Mouse (Mus musculus) CH12.LX (cell line): ENCODE data around the gene Pgk1. TPM values are rescaled to one million over a fixed set of nuclear protein-coding genes. Genes with fewer than 3 reads are reported as not detected.

Experiments
- DNase-seq: peaks from one replicate; pipeline ENCODE4 v3.0.0-alpha.2; 2013; ENCODE audit errors: extremely low read depth
- H3K27ac ChIP-seq: 2 replicates; pipeline ENCODE4 v1.5.1; 2012; ENCODE audit warnings: low read depth, mild to moderate bottlenecking, control low read depth, moderate library complexity; ENCODE audit not compliant: insufficient read depth
- H3K27me3 ChIP-seq: replicated peaks from 2 replicates; pipeline ENCODE3; 2012; ENCODE audit warnings: inconsistent platforms
- H3K36me3 ChIP-seq, 2 experiments: replicated peaks in 1 of 2; 2 replicates each; pipeline versions ENCODE3 to v1.6.1; 2012; ENCODE audit warnings: inconsistent platforms in 1 of 2, low read length in 1 of 2, mild to moderate bottlenecking in 1 of 2, mixed read lengths in 1 of 2, moderate library complexity in 1 of 2; ENCODE audit not compliant: control insufficient read depth in 1 of 2, insufficient read depth in 1 of 2
- H3K4me1 ChIP-seq, 2 experiments: 2 replicates each; pipeline ENCODE4 v1.6.1; 2012; ENCODE audit warnings: inconsistent platforms in 1 of 2, moderate library complexity in 1 of 2; ENCODE audit not compliant: insufficient read depth in 2 of 2, control insufficient read depth in 1 of 2
- H3K4me2 ChIP-seq: 2 replicates; pipeline ENCODE4 v1.6.1; 2012; ENCODE audit warnings: low read depth, mild to moderate bottlenecking, control low read depth; ENCODE audit not compliant: poor library complexity, insufficient read depth, severe bottlenecking
- H3K4me3 ChIP-seq, 3 experiments: fragments of 150-350 bp in 1 of 3; sonication (generic) in 1 of 3; replicated peaks in 1 of 3; 2 replicates each; pipeline versions ENCODE3 to v1.5.1; 2011 to 2012; ENCODE audit warnings: low read depth in 2 of 3, low read length in 2 of 3, mild to moderate bottlenecking in 2 of 3, moderate library complexity in 2 of 3, control low read depth in 1 of 3, improper control_type of control experiment in 1 of 3, inconsistent platforms in 1 of 3, mixed read lengths in 1 of 3; ENCODE audit not compliant: poor library complexity in 1 of 3
- H3K79me2 ChIP-seq: replicated peaks from 2 replicates; pipeline ENCODE4 v1.6.1; 2012; ENCODE audit warnings: mild to moderate bottlenecking, moderate library complexity; ENCODE audit not compliant: control insufficient read depth, poor library complexity, insufficient read depth, severe bottlenecking; ENCODE audit errors: extremely low read depth
- H3K9ac ChIP-seq: 2 replicates; pipeline ENCODE4 v1.6.1; 2012; ENCODE audit warnings: low read depth, mild to moderate bottlenecking, control low read depth, moderate library complexity; ENCODE audit not compliant: insufficient read depth
- H3K9me3 ChIP-seq: replicated peaks from 2 replicates; pipeline ENCODE3; 2012; ENCODE audit warnings: low read length, inconsistent platforms, mixed read lengths
- BHLHE40 ChIP-seq: IDR thresholded peaks from 2 replicates; pipeline ENCODE4 v1.6.1; 2011; ENCODE audit warnings: mild to moderate bottlenecking, low read depth, low read length, improper control_type of control experiment
- CHD1 ChIP-seq: IDR thresholded peaks from 2 replicates; pipeline ENCODE4 v1.6.1; 2012; ENCODE audit warnings: low read depth, low read length, improper control_type of control experiment, inconsistent platforms
- CHD2 ChIP-seq: IDR thresholded peaks from 2 replicates; pipeline ENCODE4 v1.6.1; 2011; ENCODE audit warnings: low read length, improper control_type of control experiment
- CTCF ChIP-seq, 2 experiments: IDR thresholded peaks in 1 of 2; conservative IDR thresholded peaks in 1 of 2; 2 replicates each; pipeline ENCODE4 v1.5.1; 2011 to 2012; ENCODE audit warnings: low read depth in 2 of 2, low read length in 2 of 2, improper control_type of control experiment in 1 of 2, inconsistent platforms in 1 of 2, mild to moderate bottlenecking in 1 of 2, moderate library complexity in 1 of 2
- E2F4 ChIP-seq: IDR thresholded peaks from 2 replicates; pipeline ENCODE4 v1.6.1; 2011; ENCODE audit warnings: low read depth, low read length, improper control_type of control experiment; ENCODE audit not compliant: insufficient replicate concordance
- ELF1 ChIP-seq: IDR thresholded peaks from 2 replicates; pipeline ENCODE4 v1.6.1; 2014; ENCODE audit warnings: low read depth, mild to moderate bottlenecking, inconsistent platforms, low read length, improper control_type of control experiment
- EP300 ChIP-seq: IDR thresholded peaks from 2 replicates; pipeline ENCODE4 v1.6.1; 2011; ENCODE audit warnings: low read length, improper control_type of control experiment
- ETS1 ChIP-seq: conservative IDR thresholded peaks from 2 replicates; pipeline ENCODE4 v1.6.1; 2012; ENCODE audit warnings: low read depth, mild to moderate bottlenecking, inconsistent platforms, low read length, improper control_type of control experiment, moderate library complexity
- GABPA ChIP-seq: IDR thresholded peaks from 2 replicates; pipeline ENCODE4 v1.6.1; 2012; ENCODE audit warnings: low read depth, low read length, improper control_type of control experiment, inconsistent platforms; ENCODE audit not compliant: insufficient replicate concordance
- HCFC1 ChIP-seq: IDR thresholded peaks from 2 replicates; pipeline ENCODE4 v1.6.1; 2012; ENCODE audit warnings: low read depth, mild to moderate bottlenecking, inconsistent platforms, low read length, improper control_type of control experiment
- IRF4 ChIP-seq: IDR thresholded peaks from 2 replicates; pipeline ENCODE4 v1.6.1; 2014; ENCODE audit warnings: low read depth, mild to moderate bottlenecking, inconsistent platforms, low read length, improper control_type of control experiment
- JUN ChIP-seq: IDR thresholded peaks from 2 replicates; pipeline ENCODE4 v1.6.1; 2011; ENCODE audit warnings: low read depth, mild to moderate bottlenecking, low read length, improper control_type of control experiment, moderate library complexity; ENCODE audit not compliant: insufficient read depth
- JUND ChIP-seq: conservative IDR thresholded peaks from 2 replicates; pipeline ENCODE4 v1.6.1; 2011; ENCODE audit warnings: low read depth, low read length, improper control_type of control experiment
- KAT2A ChIP-seq: IDR thresholded peaks from 2 replicates; pipeline ENCODE4 v1.6.1; 2012; ENCODE audit warnings: low read length, improper control_type of control experiment, inconsistent platforms; ENCODE audit not compliant: insufficient replicate concordance
- MAFK ChIP-seq: IDR thresholded peaks from 2 replicates; pipeline ENCODE4 v1.6.1; 2011; ENCODE audit warnings: low read length, improper control_type of control experiment; ENCODE audit not compliant: insufficient replicate concordance
- MAX ChIP-seq: IDR thresholded peaks from 2 replicates; pipeline ENCODE4 v1.6.1; 2011; ENCODE audit warnings: low read length, improper control_type of control experiment
- MAZ ChIP-seq: IDR thresholded peaks from 2 replicates; pipeline ENCODE4 v1.6.1; 2012; ENCODE audit warnings: low read depth, mild to moderate bottlenecking, inconsistent platforms, low read length, improper control_type of control experiment, moderate library complexity
- MEF2A ChIP-seq: IDR thresholded peaks from 2 replicates; pipeline ENCODE4 v1.6.1; 2014; ENCODE audit warnings: low read depth, mild to moderate bottlenecking, inconsistent platforms, low read length, improper control_type of control experiment, borderline replicate concordance
- MXI1 ChIP-seq: IDR thresholded peaks from 2 replicates; pipeline ENCODE4 v1.6.1; 2011; ENCODE audit warnings: mild to moderate bottlenecking, low read depth, low read length, improper control_type of control experiment
- MYC ChIP-seq: IDR thresholded peaks from 2 replicates; pipeline ENCODE4 v1.6.1; 2011; ENCODE audit warnings: low read depth, mild to moderate bottlenecking, improper control_type of control experiment, low read length
- NELFE ChIP-seq: IDR thresholded peaks from 2 replicates; pipeline ENCODE4 v1.6.1; 2011; ENCODE audit warnings: low read depth, low read length, improper control_type of control experiment
- NRF1 ChIP-seq: IDR thresholded peaks from 2 replicates; pipeline ENCODE4 v1.6.1; 2014; ENCODE audit warnings: low read depth, mild to moderate bottlenecking, inconsistent platforms, low read length, improper control_type of control experiment, moderate library complexity
- PAX5 ChIP-seq: IDR thresholded peaks from 2 replicates; pipeline ENCODE4 v1.6.1; 2012; ENCODE audit warnings: low read length, inconsistent platforms, mixed read lengths
- POLR2A ChIP-seq: IDR thresholded peaks from 2 replicates; pipeline ENCODE4 v1.6.1; 2011; ENCODE audit warnings: low read depth, mild to moderate bottlenecking, improper control_type of control experiment, low read length
- POLR2AphosphoS2 ChIP-seq: IDR thresholded peaks from 2 replicates; pipeline ENCODE4 v1.6.1; 2011; ENCODE audit warnings: low read depth, low read length, improper control_type of control experiment
- RAD21 ChIP-seq: IDR thresholded peaks from 2 replicates; pipeline ENCODE4 v1.6.1; 2011; ENCODE audit warnings: low read depth, mild to moderate bottlenecking, low read length, improper control_type of control experiment, moderate library complexity
- RCOR1 ChIP-seq: conservative IDR thresholded peaks from 2 replicates; pipeline ENCODE4 v1.6.1; 2012; ENCODE audit warnings: low read depth, mild to moderate bottlenecking, inconsistent platforms, low read length, improper control_type of control experiment
- SIN3A ChIP-seq: IDR thresholded peaks from 2 replicates; pipeline ENCODE4 v1.6.1; 2012; ENCODE audit warnings: low read length, improper control_type of control experiment, inconsistent platforms
- SMC3 ChIP-seq: IDR thresholded peaks from 2 replicates; pipeline ENCODE4 v1.6.1; 2011; ENCODE audit warnings: low read depth, low read length, improper control_type of control experiment
- TBP ChIP-seq: conservative IDR thresholded peaks from 2 replicates; pipeline ENCODE4 v1.6.1; 2011; ENCODE audit warnings: low read depth, low read length, improper control_type of control experiment
- TCF12 ChIP-seq: IDR thresholded peaks from 2 replicates; pipeline ENCODE4 v1.6.1; 2014; ENCODE audit warnings: low read depth, mild to moderate bottlenecking, inconsistent platforms, low read length, improper control_type of control experiment
- UBTF ChIP-seq: IDR thresholded peaks from 2 replicates; pipeline ENCODE4 v1.6.1; 2012; ENCODE audit warnings: low read depth, mild to moderate bottlenecking, inconsistent platforms, low read length, improper control_type of control experiment, moderate library complexity
- USF1 ChIP-seq: IDR thresholded peaks from 2 replicates; pipeline ENCODE4 v1.6.1; 2014; ENCODE audit warnings: low read depth, mild to moderate bottlenecking, inconsistent platforms, low read length, improper control_type of control experiment
- USF2 ChIP-seq: conservative IDR thresholded peaks from 2 replicates; pipeline ENCODE4 v1.6.1; 2011; ENCODE audit warnings: low read depth, low read length, improper control_type of control experiment
- ZC3H11A ChIP-seq: IDR thresholded peaks from 2 replicates; pipeline ENCODE4 v1.6.1; 2012; ENCODE audit warnings: low read depth, mild to moderate bottlenecking, inconsistent platforms, low read length, improper control_type of control experiment
- ZKSCAN1 ChIP-seq: IDR thresholded peaks from 2 replicates; pipeline ENCODE4 v1.6.1; 2012; ENCODE audit warnings: low read depth, inconsistent platforms, low read length, improper control_type of control experiment, borderline replicate concordance
- ZMIZ1 ChIP-seq: IDR thresholded peaks from 2 replicates; pipeline ENCODE4 v1.6.1; 2012; ENCODE audit warnings: low read depth, mild to moderate bottlenecking, inconsistent platforms, low read length, improper control_type of control experiment
- ZNF384 ChIP-seq: IDR thresholded peaks from 2 replicates; pipeline ENCODE4 v1.6.1; 2012; ENCODE audit warnings: low read depth, low read length, improper control_type of control experiment, inconsistent platforms
- dilution Hi-C: fragments of 300-500 bp; cut with MboI; formaldehyde crosslinking; loops from 2 replicates; pipeline ENCODE4 v1.14.3; 2020; ENCODE audit warnings: low sequenced_read_pairs; ENCODE audit not compliant: extremely low pct_unique_long_range_greater_than_20kb, extremely low pct_ligation_motif_present
- in situ Hi-C: fragments of 300-500 bp; cut with MboI; formaldehyde crosslinking; loops from 3 replicates; pipeline ENCODE4 v1.14.3; 2019; ENCODE audit warnings: low sequenced_read_pairs, low pct_ligation_motif_present, low pct_unique_long_range_greater_than_20kb, mixed read lengths
- polyA plus RNA-seq: library from polyadenylated mRNA; unstranded; fragments of >175 nt; gene quantifications from 2 replicates; pipeline ENCODE4 v1.2.1, GENCODE M21; 2012; ENCODE audit warnings: low read depth; ENCODE audit not compliant: insufficient read length
- total RNA-seq, 2 experiments: library from RNA; depleted of rRNA; stranded (reverse); fragments of 300-350 nt in 1 of 2; fragments of >200 nt in 1 of 2; gene quantifications; 2 replicates each; pipeline ENCODE4 v1.2.3; 2012 to 2014

The Pgk1 gene
- total and polyA plus RNA-seq, 3 experiments: 679 to 1,645 (median 1,096) TPM

- no peaks in the 10 kb centered on the region for H3K79me2 ChIP-seq
- no peaks in the 10 kb centered on the region for H3K27me3 ChIP-seq
- H3K36me3 ChIP-seq: no peaks in the 10 kb centered on the region
- H3K4me2 ChIP-seq: peak overlapping the region; percentile 8
- no peaks in the 10 kb centered on the region for H3K9me3 ChIP-seq
- DNase-seq: peak; percentile 80
- H3K27ac ChIP-seq: no peak overlapping the region
- H3K4me3 ChIP-seq: peak overlapping the region in 2 of 3 experiments; percentile 11 to 21
- dilution Hi-C loops: no loop called here
- TF ChIP-seq RAD21 (peak; percentile 91), TBP (0 out of 2 replicates have a peak, but pooled peaks have one; percentile 16), MAX (peak; percentile 55; the same call in 1 of the 2 replicates), ZMIZ1 (no peak), USF1 (no peak), CTCF (conservative IDR thresholded peaks at IDR 0.05 in 1 of 2, IDR thresholded peaks at IDR 0.05 in 1 of 2; ENCODE audit: low read depth in 2 of 2, low read length in 2 of 2) (peak; percentile 38 to 82; a peak in 3 of 4 replicates), IRF4 (no peak), KAT2A (no peak), PAX5 (no peak), ZC3H11A (no peak), ELF1 (no peak; the same call in 1 of the 2 replicates), GABPA (no peak), JUN (no peak), BHLHE40 (no peak), EP300 (no peak), JUND (no peak), ZKSCAN1 (no peak), CHD1 (no peak), ETS1 (no peak), MXI1 (no peak), MAFK (no peak), ZNF384 (no peak), USF2 (no peak), RCOR1 (no peak), E2F4 (no peak), MEF2A (0 out of 2 replicates have a peak, but pooled peaks have one; percentile 17), CHD2 (peak; percentile 45; the same call in 1 of the 2 replicates), HCFC1 (0 out of 2 replicates have a peak, but pooled peaks have one; percentile 20), MAZ (no peak), UBTF (no peak), TCF12 (peak; percentile 30; the same call in 1 of the 2 replicates), MYC (0 out of 2 replicates have a peak, but pooled peaks have one; percentile 36), POLR2A (no peak), SIN3A (0 out of 2 replicates have a peak, but pooled peaks have one; percentile 26), NRF1 (no peak), POLR2AphosphoS2 (no peak), SMC3 (peak; percentile 72), NELFE (no peak)
- no peaks in the 10 kb centered on the region for H3K4me1 ChIP-seq
- in situ Hi-C loops: no loop called here
- no peak overlapping the region for H3K9ac ChIP-seq
Measured at GRCm38 (mm10) chrX:106171106-106171852, 15.6 kb upstream of the Pgk1 start.
